Mouse (Mus musculus): ENCODE results near the gene Gngt2.

Gene Gngt2

GRCm38 (mm10) chr11:95826317-95827167, 10.5 kb upstream of the Gngt2 start:
- DNase-seq (ENCODE audit: low spot score in 2 of 2) = no peak

GRCm38 (mm10) chr11:95827168-95827447, 9.9 kb upstream of the Gngt2 start:
- no peak for DNase-seq (ENCODE audit: low spot score in 2 of 2)

GRCm38 (mm10) chr11:95827464-95828085, 9.4 kb upstream of the Gngt2 start:
- DNase-seq (ENCODE audit: low spot score in 2 of 2) = peak in 1 of 2 experiments; percentile 45

- DNase-seq (ENCODE audit: low spot score in 2 of 2) = no peak
These were observed 8.6 kb upstream of the Gngt2 start for GRCm38 (mm10) chr11:95828181-95828964.

GRCm38 (mm10) chr11:95829526-95830050, 7.4 kb upstream of the Gngt2 start:
- DNase-seq (ENCODE audit: low spot score in 2 of 2) = no peak

GRCm38 (mm10) chr11:95830411-95831275, 6.4 kb upstream of the Gngt2 start:
- no peak for DNase-seq (ENCODE audit: low spot score in 2 of 2)

- no peak for DNase-seq (ENCODE audit: low spot score in 2 of 2)
These were observed 5.8 kb upstream of the Gngt2 start for GRCm38 (mm10) chr11:95831276-95831619.

- DNase-seq (ENCODE audit: low spot score in 2 of 2) = no peak
These were observed 5.4 kb upstream of the Gngt2 start for GRCm38 (mm10) chr11:95831641-95832040.

- DNase-seq (ENCODE audit: low spot score in 2 of 2) = no peak
These were observed 4.6 kb upstream of the Gngt2 start for GRCm38 (mm10) chr11:95832129-95833005.

- DNase-seq (ENCODE audit: low spot score in 2 of 2) = no peak
These were observed 3.9 kb upstream of the Gngt2 start for GRCm38 (mm10) chr11:95833006-95833570.

- no peak for DNase-seq (ENCODE audit: low spot score in 2 of 2)
These were observed 3.3 kb upstream of the Gngt2 start for GRCm38 (mm10) chr11:95833631-95834142.

GRCm38 (mm10) chr11:95834143-95834667, 2.8 kb upstream of the Gngt2 start:
- DNase-seq (ENCODE audit: low spot score in 2 of 2) = no peak

GRCm38 (mm10) chr11:95834742-95835710, 2.0 kb upstream of the Gngt2 start:
- DNase-seq (ENCODE audit: low spot score in 2 of 2) = no peak

GRCm38 (mm10) chr11:95835832-95836231, 1.2 kb upstream of the Gngt2 start:
- DNase-seq (ENCODE audit: low spot score in 2 of 2) = no peak

- no peak for DNase-seq (ENCODE audit: low spot score in 2 of 2)
These were observed 583 bp upstream of the Gngt2 start for GRCm38 (mm10) chr11:95836433-95836832.

- DNase-seq (ENCODE audit: low spot score in 2 of 2) = no peak
These were observed 1.6 kb downstream of the Gngt2 start for GRCm38 (mm10) chr11:95838598-95838997.

GRCm38 (mm10) chr11:95838999-95839868, 2.2 kb downstream of the Gngt2 start:
- no peak for DNase-seq (ENCODE audit: low spot score in 2 of 2)

All from urinary bladder, adult 18-20 months (tissue).